Mouse (Mus musculus) cerebellum, adult (tissue): ENCODE measurements around the gene Cldn6.

ENCODE experiments used
- ATAC-seq: cut with Nextera tagmentation; 2 replicates; pipeline ENCODE4 v1.9.2; 2017; ENCODE audit warnings: mild to moderate bottlenecking, moderate library complexity, mixed read lengths; ENCODE audit not compliant: insufficient number of reproducible peaks, low FRiP score, low TSS enrichment

Gene Cldn6

GRCm38 (mm10) chr17:23679127-23679835 is at the start of gene Cldn6:
Gene Cldn6 (plus strand): TSS chr17:23679249.
- no peak for ATAC-seq

- peak; percentile 66; the same call in 1 of the 2 replicates for ATAC-seq
Observed at GRCm38 (mm10) chr17:23630195-23631020, 48.6 kb upstream of the Cldn6 start.

- ATAC-seq: no peak
Observed at GRCm38 (mm10) chr17:23631241-23631640, 47.8 kb upstream of the Cldn6 start.

DNA sequence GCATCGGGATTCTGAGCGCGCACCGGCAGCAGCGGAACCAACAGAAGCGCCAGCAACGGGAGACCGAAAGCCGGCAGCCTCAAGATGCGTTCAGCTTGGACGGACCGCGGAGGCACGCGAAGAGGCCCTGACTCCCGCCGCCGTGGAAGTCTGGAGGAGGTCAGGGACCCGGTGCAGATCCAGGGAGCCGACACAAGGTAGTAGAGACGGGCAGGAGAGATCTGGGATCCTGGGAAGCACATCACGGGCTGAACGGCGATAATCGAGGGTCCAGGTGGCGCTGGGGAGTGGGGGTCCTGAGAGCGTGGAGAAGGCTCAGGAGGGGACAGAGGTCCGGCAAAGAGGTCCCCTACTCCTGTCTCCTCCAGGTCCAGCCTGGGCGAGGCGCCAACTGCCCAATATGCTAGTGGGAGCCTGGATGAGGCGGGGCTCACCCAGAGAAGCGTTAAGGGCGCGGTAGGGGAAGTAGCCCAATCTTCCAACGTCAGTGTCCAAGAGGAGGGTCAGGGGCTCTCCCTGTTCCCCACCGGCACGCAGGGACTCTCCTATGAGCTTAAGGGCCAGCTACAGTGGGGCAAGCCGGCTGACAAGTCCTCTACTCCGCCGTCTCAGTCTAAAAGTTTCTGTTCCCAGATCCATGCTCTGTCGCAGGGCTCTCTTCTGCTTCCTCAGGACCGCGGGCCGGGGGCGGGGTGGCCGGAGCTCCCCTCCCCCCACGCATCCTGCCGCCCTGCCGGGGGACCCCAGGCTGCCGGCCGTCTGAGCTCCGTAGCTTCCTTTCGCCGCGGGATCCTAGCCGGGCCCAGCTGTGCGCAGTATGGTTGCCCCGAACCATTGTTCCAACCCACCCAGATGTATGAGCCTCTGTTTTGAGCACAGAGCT is 34.2 kb upstream of the Cldn6 start, which contains the start of gene Mmp25:
Gene Mmp25 (minus strand): TSS at position 665 of the 883 bp plus-strand sequence.
- no peak for ATAC-seq

- no peak for ATAC-seq
Observed at GRCm38 (mm10) chr17:23645894-23646293, 33.2 kb upstream of the Cldn6 start.

DNA sequence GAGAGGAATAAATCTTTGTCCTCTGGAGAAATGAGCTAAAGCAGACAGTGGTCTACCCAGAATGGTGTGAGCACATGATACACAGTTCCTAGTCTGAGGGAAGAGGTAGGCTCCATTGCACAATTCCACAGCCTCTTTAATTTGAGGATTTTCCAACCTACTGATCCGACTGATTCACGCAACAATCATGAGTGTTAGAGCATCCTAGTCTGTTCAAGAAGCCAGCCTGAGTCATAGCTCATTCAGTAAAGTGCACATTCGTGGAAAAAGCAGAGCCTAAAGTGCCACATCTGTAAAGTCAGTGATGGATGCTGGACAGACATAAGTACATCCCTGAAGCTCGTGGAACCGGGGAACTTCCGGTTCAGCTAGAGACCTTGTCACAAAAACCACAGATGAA is 27.7 kb upstream of the Cldn6 start:
- no peak for ATAC-seq

GRCm38 (mm10) chr17:23653324-23653723 is 25.7 kb upstream of the Cldn6 start:
- ATAC-seq: no peak

GRCm38 (mm10) chr17:23654001-23654400 is 25.0 kb upstream of the Cldn6 start:
- ATAC-seq: no peak

DNA sequence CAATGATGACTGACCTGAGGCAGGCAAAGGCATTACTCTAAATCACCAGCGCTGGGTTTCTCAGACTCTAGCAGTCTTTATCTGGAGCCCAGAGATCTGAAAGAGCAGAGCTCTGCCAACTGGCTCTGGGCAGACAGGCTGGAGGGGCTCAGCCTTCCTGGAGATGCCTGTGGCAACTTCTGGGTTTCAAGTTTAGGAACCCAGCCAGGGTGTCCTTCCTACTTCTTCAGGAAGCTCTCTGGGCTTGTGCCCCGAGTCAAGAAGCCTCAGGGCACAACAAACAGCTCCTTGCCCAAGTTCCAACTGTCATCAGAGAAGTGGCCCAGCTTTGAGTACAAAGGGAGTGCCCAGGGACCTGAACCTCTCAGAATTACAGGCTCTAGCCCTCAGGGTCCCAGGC is 24.6 kb upstream of the Cldn6 start:
- no peak for ATAC-seq

- ATAC-seq: no peak
Observed at GRCm38 (mm10) chr17:23658450-23658849, 20.6 kb upstream of the Cldn6 start.

- no peak for ATAC-seq
Observed at GRCm38 (mm10) chr17:23660117-23660875, 18.8 kb upstream of the Cldn6 start, which contains the start of gene Bicdl2. Gene Bicdl2 (plus strand): TSS chr17:23660506.

GRCm38 (mm10) chr17:23660876-23661200 is 18.2 kb upstream of the Cldn6 start:
- ATAC-seq: no peak

DNA sequence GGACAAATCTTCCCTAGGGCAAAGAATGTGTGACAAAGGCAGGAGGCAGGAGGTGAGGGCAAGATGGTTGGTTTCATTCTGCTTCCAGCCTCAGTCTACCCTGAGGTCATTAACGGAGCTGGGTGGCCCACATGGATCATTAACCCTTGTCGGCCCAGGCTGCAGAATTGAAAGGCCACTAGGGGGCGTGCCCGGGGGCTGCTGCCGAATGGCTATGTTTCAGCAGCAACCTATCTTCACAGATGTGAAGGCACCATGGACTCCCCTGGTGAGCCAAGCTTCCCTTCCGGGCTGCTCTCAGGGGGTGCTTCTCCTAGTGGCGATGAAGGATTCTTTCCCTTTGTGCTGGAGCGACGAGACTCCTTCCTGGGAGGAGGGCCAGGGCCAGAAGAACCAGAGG is 17.5 kb upstream of the Cldn6 start:
- ATAC-seq: no peak

GRCm38 (mm10) chr17:23664556-23665021 is 14.5 kb upstream of the Cldn6 start:
- no peak; the same call in 1 of the 2 replicates for ATAC-seq

DNA sequence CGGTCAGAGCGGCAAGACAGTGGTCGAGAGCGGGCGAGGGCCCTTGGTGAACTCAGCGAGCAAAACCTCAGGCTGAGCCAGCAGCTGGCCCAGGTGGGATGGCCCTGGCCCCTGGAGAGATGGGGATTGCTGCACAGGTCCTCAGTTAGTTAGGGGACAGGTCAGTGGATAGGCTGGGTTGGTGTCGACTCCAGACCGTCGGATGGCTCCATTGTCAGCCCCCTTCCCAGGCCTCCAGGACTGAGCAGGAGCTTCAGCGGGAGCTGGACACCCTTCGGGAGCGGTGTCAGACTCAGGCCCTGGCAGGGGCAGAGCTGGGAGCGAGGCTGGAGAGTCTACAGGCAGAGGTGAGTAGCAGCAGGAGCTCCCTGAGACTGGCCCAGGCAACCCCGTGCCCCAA is 13.5 kb upstream of the Cldn6 start:
- ATAC-seq: no peak

DNA sequence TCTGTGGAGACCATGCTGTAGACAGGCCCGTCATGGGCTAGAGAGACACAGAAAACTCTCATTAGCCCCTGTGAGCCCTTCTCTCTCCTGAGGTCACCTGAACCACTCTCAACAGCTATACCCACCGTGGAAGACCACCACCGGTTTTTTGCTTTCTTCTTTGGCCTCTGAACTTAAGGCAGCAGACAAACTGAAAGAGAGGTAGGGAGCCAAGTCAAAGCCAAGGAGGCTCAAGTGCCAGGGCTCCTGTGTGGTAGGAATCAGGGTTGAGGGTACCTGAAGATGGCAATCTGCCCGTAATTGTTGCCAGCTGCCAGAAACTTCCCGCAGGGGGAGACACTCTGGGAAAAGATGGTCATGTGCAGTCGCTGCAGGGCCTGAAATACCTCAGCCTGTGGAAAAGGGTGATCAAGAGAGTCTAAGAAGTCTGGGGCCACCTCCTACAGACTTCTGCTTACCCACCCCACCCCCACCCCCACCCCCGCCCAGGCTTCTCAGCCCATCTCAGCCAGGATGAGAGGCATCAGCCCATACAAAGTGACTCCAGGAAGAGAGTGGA is 8.5 kb upstream of the Cldn6 start:
- no peak for ATAC-seq

DNA sequence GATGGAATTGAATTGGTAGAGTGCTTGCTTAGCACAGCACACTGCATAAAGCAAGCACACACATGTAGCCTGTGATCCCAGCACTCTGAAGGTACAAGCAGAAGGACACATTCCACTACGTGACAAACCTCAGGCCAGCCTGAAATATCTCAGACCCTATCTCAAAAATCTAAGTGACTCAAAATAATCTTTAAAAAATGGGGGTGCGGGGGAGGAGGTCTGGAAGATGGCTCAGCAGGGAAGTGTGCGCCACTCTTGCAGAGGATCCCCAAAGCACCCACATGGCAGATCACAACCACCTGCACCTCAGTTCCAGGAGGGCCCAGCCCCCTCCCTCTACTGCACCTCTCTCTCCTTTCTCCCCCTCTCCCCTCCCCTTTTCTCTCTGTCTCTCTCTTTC is 7.5 kb upstream of the Cldn6 start:
- no peak for ATAC-seq

DNA sequence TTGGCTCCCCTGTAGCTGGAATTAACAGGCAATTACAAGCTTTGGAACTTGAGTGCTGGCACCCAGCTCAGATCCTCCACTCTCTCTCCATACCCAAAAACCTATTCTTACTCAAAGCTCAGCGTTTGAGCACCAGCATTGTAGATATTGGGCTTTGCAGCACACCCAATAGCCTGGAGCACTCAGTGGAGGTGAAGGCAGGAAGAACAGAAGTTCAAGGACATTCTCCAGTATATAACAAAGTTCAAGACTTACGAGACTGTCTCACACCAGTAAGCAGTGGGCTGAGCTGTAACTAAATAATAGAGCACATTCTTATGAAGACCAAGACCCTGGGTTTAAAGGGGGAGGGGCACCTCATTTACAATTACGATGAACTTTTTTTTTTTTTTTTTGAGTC is 6.3 kb upstream of the Cldn6 start:
- no peak for ATAC-seq

DNA sequence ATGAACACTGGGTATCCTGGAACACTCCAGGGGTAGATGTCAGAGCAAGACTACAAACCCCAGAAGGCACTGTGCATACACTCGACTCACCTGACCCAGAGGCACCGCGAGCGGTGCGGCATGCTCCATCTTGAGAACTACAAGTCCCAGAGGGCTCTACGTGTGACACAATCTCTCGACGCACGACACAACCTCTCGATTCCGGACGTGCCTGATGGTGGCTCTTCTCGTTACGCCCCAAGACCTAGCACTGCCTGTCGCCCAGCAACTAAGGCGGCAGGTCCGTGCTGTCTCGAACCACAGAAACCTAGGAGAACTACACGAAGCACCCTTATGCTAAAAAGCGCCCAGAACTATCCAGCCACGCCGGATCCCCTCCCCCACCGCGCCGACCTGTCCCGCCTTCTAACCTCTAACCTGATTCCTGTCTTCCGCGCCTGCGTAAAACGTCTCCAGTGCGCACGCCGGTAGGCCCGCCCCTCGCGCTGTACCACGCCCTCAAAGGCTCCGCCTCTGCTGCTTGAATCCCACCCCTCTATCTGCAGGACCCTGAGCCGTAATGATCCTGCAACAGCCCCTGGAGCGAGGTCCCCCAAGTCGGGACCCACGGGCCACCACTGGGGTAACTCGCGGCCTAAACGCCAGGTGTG is 5.5 kb upstream of the Cldn6 start, which contains the start of the genes Hcfc1r1 and Thoc6:
Gene Hcfc1r1 (plus strand): TSS at position 173 of the 650 bp plus-strand sequence.
Gene Thoc6 (minus strand): TSS at position 459 of the 650 bp plus-strand sequence.
- peak; percentile 94 for ATAC-seq
